Mouse (Mus musculus): Measurements from ENCODE around the gene Fam98a.

DNA sequence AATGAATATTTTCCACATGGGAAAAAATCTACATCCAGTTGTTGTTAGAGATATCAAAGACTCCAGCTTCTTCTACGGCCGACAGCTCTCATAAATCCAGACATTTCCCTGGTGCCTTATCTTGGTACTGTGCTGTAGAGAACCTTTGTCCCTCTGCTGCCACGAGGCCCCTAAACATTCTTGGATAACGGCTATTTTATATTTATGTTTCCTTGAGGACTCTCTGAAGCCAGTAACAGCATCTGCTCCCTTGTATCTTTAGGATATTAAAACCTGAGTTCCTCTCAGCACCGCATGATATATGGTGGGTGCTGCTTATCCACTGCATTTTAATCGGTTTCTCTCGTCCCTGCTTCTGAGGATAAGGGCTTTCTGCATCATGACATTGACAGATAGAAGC, 23.9 kb upstream of the Fam98a start:
- TF ChIP-seq CTCF (IDR thresholded peaks at IDR 0.05; ENCODE audit: insufficient read depth, low read length) (no peak), POLR2A (IDR thresholded peaks at IDR 0.05; ENCODE audit: borderline replicate concordance, extremely low read depth, low read depth, low read length) (no peak)
